Mouse (Mus musculus) cerebellum, adult 8-10 months (tissue): ENCODE measurements around the gene Figla.
"Not testable (repeated sequence)": the region's sequence is repeated elsewhere in the genome, so short reads cannot be mapped to it uniquely, and the experiment has no call there.

Experiments
- DNase-seq: peaks from one replicate; pipeline ENCODE4 v3.0.0; 2022

Figla gene

DNA sequence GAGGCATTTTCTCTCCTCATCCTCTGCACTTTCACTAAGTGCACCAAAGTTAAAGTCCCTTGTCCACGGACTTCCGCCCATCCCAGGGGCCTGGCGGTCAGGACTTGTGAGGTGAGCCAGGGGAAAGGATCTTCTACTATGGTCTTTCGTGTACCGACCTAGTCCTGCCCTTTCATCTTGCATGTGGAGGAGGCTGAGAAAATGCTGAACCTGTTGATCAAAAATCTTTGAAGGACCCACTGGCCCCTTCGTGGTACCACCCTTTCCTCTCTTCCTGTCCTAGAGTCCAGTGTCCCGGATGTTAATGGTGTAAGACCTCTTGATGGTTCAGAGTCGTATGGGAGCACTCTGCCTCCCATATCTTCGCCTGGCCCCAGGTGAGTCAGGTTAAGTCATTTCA is at the start of gene Figla:
TSS of gene Figla (plus strand) at position 301 of the 400 bp plus-strand sequence.
- DNase-seq: no peak

DNA sequence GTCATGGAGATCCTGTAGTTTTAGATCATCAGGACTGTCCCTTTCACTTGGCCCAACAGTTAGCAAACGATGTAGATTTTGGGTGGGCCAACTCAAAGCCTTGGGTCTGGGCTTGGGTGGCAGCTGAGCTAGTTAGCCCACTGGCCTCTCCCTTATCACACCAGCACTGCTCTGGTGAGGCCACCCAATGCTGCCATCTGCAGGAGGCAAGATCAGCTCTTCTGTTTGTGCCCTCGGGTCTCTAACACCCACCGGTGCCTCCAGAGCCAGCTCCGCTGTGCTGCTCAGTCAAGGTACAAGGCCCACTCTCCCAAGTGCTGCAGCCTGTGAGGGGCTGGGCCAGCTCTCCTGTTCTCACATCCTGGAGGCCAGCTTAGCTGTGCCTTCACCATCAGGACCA is 49.3 kb upstream of the Figla start:
- DNase-seq: no peak

DNA sequence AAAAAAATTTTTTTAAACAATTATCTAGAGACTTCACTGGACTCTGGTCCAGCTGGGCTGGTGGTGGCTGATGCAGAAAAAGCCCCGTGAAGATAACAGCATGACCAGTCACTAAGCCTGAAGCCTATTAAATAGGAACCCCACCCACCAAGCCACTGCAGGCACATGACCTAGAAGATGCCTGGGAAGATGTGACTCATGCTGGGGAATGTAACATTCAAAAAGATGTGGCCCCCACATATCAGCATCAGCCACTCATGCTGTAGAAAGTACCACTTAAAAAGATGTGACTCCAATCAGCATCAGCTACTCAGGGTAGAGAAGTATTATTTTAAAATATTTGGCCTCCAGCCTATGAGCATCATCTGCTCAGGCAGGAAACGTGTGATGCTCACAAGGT is 46.1 kb upstream of the Figla start:
- DNase-seq: no peak

DNA sequence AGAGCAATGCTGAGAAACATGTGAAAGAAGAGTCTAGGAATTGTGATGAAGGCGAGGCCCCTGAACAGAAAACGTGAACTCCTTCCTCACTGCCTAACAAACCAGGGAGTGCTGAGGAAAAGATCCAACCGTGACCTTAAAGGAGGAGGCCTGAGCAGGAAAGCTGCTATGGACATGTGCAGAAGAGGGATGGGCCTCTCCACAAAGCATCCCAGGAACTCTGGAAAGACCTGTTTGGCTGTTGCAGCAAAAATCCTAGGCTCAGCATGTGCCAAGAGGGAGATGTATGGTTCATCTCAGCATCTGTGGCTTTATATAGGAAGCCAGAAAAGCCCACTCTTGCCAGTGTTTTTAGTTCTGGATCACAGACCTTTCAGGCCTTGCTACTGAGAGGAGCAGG is 43.3 kb upstream of the Figla start:
- no peak for DNase-seq

DNA sequence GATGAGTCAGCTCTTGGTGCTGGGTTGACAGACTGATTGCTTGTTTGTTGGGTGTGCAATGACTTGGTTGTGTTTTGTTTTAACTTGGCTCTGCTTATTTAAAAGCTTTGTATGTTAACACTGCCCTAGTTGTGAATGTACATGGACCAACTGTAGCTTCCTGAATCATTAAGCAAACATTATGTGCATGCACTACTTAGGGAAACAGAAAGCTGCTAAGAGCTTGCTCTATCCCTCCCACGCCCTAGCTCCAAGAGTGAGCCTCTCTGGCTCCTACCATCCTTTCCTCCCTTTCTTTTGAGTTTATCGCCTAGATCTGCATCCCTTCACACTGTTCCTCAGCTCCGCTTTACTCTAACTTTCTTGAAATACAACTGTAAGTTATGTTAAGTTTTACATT is 42.6 kb upstream of the Figla start:
- no peak for DNase-seq

DNA sequence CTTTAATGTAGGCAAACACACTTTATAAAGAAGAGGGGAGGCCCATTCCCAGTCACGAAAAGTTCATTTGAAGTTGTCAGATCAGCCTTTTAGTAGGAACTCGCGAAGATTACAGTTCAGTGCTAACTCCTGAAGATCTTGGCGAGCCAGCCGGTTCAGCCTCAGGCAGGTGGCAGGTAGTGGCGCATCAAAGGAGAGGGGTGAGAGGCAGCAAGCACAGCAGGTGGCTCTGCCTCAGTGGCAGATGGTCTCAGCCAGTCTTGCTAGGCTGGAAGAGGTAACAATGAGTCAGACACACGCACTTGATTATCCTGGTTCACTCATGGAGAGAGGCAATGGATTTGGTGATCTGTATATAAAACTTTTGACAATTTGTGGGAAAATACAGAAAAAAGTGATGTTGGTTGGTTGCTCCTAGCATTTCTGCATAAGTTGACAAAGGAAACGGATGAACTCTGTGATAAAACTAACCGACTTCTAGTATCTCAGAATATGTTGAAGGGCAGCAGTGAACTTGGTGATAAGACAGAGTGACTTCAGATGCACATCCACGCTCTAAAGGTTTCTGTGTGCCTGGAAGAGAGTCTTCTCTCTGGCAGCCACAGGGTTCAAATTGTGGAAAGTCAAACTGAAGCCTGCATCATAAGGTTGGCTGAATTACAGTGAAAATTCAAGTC is 40.9 kb upstream of the Figla start:
- DNase-seq: no peak

DNA sequence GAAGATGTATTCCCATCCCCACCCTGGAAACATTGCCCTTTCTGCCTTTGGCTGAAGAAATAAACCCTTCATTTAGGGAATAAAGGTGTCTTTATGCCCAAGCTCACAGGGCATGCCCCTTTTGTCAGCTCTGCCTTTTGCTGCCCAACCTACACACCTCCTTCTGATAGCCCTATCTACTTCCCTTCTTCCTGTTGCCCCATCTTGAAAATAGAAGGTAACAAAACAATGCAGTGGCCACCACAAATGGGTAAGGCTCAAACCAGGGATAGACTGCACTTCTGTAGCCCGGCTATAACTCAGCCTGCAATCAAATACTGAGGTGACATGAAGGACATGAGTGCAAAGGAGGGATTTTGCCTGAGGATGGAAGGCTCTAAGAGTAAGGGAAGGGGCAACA is 40.2 kb upstream of the Figla start:
- DNase-seq: no peak

DNA sequence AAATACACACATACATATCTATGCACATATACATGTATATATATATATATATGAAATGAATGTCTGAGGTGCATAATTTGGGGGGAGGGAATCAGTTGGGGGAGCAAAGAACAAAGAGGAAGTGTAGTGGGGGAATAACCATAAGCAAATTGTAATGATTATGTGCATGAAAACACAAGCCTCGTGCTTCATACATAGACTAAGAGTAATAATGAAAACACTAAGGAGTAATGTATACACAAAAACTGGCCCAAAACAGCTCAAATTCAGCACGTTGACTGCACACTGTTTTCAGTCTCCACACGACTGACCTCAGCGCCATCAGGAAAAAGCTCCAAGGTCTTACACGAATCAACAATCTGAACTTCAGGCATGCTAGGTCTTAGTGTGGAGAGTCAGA is 39.7 kb upstream of the Figla start:
- no peak for DNase-seq

DNA sequence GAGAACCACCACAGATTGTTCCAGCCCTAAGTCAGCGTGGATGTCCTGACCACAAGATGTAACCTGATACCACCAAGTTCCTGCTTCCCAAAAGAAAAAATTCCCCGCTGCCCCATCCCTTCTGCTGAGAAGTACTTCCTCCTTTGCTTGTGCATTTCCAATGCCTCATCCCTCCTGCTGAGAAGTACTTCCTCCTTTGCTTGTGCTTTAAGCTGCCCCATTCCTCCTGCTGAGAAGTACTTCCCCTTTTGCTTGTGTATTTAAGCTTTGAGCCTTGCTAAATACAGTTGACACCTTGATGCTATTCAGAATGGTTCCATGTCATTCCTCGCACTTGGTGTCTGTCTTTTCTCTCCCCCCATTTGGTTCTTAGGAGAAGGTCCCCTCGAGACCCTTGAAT is 37.2 kb upstream of the Figla start:
- not testable (repeated sequence) for DNase-seq

DNA sequence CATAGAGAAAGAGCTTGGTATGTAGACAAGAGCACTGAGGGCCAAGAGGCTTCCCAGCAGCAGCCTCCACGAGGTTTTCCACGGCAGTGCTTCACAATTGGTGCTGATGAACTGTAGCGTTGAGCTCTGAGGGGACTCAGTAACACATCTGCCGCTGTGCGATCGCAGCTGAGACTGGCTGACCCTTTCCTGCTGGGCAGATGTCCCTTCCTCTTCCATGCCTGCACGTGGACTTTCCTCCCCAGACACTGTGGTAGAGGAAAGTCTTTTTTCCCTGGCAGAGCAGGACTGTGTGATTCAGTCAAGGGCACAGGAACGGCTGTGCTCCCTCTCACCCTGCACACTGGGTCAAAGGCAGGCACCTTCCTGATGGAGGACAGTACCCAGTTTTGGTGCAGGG is 31.6 kb upstream of the Figla start:
- no peak for DNase-seq

DNA sequence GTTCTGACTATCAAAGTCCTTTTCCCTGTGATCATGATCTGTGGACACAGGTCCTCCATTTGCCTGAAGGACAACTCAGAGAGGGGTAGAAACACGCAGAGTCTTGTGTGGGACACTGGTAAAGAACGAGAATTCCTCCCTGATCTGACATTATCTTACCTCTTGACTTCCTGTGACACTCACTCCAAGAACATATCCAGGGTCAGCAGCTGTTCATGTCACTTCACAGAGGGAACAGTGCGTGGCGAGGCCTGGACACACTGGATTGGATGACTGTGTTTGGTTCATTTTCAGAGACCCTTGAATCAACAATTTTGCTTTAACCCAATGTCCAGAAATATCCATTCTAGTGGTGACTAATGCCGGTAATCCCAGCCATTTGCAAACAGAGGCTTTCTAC is 26.4 kb upstream of the Figla start:
- DNase-seq: not testable (repeated sequence)

DNA sequence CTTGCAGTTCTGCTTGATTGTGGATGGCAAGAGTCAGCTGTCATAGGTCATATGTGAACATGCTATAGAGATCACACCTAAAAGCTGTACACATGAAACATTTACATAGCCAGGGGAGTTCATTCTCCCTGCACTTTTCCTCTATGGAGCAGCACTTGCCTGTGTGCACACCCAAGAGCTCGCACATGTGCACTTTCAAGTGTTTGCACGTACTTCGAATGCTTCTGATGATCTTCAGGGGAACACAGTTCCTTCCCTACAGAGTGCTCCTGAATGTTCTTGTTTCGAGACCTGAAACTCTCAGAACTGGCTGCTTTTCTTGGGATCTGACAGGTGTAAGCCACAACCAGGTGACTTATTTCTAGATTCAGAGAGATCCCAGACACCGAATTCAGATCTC is 25.2 kb upstream of the Figla start:
- not testable (repeated sequence) for DNase-seq

DNA sequence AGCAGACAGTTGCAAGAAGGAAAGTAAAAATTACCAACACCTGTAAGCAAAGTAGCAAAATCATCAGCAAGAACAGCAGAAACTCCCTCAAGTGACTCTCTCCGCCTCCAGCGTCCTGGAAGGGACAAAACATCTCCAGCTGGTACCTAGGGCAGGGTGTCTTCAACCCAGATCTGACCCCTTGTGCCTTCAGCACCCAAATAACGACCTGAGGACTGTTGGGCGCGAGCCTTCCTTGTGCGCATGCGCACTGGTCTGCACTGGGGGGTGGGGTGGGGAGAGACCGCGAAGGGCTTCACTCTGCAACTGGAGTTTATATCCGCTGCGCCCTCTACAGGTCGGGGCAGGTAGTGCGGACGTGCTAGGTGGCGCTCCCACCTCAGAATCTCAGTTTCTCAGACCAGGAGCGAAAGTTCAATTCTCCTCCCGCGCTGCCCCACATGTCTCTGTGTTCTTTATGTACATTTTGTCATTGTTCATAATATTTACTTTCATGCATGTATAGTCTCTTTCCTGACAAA is 12.5 kb upstream of the Figla start:
- DNase-seq: no peak

DNA sequence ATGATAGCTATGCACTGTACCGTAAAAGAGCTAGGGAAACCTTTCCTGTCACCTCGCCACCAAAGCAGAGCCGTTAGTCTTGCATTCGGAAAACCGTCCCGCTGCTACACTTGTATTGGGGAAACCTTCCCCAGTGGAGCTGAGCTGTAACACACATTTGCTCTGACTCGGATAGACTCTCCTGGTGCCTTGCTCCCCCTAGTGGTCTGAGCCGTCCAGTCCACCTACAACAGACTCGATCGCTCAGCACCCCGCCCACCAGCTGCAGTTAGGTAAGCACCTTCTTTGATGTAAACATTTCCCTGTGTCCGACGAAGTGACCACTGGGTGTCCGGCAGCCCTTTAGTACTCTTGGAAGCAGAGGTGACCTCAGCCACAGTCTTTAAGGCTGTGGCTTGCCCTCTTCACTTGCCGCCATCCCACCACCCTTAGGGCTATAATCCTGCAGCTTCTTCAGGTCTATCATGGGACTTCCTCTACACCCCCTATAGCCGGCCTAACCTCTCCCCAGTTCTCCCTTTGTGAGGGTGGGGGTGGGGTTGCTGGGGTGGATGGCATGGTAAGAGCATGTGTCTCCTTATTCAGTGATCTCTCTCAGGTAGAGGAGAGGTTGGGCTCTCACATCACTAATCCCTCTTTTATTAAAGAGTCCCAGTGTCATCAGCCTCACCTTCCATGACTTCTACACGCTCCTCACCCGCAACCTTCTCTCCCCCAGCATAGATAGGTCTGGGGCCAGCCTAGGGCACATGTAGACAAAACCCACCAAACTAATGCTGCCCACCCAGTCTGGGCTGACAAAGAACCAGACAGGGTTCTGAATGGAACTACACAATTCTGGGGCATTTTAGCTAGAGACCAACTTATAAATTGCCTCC is 11.5 kb upstream of the Figla start:
- peak; percentile 71 for DNase-seq

DNA sequence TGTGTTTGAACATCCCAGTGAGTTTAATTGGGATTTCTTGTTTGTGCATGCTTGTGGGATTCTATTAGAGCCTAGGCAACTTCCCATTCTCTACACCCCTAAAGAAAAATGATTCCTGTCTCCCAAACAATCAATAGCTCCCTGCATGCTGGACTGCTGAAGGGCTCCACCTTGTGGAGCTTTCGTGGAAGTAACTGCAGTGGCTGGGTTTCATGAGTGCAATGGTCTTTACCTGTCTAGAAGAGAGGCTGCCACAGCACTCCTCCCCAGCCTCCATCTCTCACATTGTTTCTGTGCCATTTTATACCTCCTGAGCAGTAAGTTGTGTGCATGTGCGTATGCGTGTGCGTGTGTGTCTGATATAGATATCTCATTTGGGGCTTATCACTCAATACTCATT is 6.0 kb upstream of the Figla start:
- DNase-seq: peak; percentile 56

DNA sequence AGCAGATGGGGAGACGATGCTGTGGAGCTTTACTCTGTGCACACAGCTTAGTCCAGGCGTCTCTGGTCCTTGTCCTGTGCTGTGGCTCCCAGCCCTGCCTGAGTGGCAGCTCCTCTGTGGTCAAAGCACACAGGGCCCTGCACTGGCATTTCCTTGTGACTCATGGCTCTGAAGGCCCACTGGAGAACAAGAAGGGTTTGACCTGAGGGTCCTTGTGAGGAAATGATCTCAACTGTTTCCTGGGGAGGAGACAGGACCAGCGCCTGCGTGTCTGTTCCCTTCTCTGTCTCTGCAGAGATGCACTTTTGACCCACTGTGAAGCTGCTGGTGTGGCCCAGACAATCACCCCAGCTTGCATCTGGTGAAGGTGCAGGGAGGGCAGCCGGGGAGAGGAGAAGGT is 1.2 kb upstream of the Figla start:
- not testable (repeated sequence) for DNase-seq

DNA sequence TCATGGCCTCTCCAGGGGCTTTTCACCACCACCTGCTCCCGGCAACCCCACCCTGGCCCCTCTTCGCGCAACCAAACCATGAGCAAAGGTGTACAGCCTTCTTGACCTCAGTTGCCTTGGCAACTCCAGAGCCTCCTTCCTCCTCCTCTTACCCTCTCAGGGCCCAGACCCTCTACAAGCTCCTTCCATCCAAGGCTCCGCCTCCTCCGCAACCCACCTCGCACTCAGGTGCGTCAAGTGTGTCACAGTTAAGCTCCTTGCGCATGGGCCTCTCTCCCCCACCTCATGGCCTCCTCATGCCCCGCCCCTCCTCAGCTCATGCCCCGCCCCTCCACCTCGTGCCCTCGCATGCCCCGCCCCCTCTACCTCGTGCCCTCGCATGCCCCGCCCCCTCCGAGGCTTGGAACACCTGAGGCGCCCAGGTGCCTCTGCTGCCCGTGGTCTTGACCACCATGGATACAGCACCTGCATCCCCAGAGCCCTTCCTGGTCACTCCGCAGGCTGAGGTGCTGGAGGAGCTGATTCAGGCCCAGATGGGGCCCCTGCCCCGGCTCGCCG is 901 bp downstream of the Figla start:
- DNase-seq: no peak

DNA sequence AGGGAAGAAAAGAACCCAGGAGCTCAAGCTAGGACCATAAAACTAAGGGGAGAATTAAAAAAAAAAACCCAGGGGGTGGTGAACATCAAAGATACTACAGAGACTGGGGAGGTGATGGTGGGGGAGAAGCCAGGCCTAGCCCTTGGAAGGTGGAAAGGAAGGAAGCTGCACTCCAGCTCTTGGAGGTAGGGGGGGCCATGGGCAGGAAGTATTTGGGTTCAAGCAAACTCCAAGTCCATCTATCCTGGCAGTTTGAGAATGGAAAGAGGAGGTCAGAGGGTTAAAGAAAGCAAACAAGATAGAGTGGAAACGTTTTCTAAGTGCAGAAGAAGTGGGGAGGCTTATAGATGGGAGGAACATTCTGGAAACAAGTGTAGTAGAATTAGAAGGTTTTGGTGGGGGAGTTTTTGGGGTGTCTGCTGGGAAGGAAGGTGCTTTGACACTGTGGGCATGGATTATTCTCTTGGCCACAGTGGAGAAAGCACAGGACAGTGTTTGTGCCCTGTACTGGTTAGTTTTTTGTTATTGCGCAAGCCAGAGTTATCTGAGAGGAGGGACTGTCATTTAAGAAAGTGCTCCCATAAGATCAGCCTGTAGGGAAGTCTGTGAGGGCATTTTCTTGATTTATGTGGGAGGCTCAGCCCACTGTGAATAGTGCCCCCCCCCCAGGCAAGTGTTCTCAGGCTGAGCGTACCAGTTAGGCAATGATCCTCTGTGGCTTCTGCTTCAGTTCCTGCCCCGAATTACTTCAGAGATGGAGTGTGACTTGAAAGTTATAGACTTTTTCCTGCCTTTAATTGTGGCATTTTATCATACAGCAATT is 3.7 kb downstream of the Figla start:
- DNase-seq: no peak

DNA sequence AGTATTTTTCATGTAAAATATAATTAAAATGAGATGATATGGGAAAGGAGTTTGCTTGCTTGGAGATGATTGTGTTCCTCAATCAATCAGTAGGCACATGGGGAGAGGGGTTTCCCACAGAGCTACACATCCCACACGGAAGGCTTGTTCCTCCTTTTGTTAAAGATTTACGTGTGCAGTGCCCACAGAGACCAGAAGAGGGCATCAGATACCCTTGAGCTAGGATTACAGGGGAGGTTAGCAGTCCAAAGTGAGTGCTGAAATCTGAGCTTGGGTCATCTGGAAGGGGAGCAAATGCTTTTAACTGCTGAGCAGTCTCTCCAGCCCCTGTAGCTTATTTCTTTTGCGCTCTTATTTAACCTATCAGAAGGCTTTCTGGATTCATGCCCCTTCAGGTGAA is 5.0 kb downstream of the Figla start:
- no peak for DNase-seq

DNA sequence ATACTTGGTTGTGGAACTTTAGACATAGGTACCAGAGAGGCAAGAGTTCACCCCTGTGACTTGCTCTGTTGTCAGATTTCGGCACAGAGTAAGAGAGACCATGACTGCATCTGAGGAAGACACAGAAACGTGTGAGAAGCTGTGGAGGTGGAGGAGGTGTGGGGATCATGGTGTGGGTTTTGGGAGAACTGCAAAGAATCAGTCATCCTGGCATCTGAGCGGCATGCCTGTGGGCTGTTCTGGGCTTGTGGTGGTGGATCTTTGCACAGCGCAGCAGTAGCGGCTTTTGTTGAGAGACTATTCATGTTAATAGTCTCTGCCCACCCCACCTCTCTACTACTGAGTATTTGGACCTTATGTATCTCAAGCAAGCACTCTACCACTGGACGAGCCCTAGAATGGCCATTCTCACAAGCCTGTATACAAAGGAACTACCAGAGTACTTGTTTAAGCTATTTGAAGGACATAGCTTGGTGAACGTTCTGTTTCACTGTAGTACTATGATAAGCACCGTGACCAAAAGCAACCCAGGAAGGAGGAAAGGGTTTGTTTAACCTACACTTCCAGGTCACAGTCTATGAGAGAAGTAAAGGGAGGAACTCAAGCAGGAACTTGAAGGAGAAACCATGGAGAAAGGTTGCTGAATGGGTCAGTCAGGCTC is 10.8 kb downstream of the Figla start:
- no peak for DNase-seq

DNA sequence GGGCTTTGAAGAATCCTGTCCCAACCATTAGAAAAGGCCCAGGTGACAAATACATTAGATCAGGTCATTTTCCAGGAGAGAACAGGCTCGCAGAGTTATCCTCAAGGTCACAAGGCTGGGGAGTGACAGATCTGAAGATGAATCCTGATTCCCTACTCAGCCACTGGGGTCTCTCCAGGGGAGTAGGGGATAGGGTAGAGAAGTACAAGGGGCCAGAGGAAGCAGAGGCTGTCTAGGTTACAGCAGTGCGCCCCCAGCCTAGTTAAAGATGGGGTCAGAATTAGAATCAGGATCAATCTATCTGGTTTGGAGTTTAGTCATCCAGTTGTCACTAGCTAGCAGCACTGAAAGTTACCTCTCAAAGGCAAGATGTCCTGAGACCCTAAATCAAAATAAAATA is 12.2 kb downstream of the Figla start:
- DNase-seq: no peak

DNA sequence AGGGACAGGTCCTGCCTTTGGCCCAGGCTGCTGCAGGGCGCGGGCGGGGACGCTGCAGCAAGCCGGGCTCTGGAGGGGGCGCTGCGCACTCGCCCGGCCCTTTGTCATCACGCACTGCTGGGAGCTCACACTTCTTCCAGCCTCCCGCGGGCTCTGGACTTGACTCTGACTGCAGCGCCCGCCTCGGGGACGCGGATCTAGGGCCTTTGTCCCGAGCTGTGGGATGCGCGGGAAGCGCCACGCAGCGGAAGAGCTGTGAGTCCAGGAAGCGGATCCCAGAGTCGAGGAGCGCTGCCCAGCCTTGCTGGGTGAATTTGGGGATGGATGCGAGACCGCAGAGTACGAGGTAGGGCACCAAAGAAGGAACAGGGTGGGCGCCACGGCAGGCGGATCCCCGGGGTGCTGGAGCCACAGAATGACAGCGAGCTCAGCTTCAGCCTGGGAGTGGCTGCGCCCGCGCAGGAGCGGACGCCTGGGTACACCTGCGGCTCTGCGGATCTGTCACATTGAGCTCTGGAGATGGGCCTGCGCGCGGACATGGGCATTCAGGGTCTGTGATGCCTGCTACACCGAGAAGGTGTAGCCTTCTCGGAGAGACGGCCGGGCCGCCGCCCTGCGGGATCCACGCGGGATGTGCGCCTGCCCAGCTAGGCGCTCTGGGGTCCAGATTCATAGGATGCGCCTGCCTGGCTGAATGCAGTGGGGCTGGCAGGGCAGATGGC is 12.8 kb downstream of the Figla start, which contains the start of gene Add2:
TSS of gene Add2 (plus strand) at position 81 of the 722 bp plus-strand sequence.
- peak; percentile 73 for DNase-seq
